ENCODE assay signal across 8 mouse cellular contexts in genomic region chr11:115202316-115202715, GRCm38 (mm10). TPM values are rescaled to one million over a fixed set of nuclear protein-coding genes. Genes with fewer than 3 reads are reported as not detected.
A peak's percentile ranks its signal among the peaks of the same experiment; 100 is the strongest.
DNase-seq lines count a peak whose midpoint lies in the region; TF ChIP-seq lines count a peak whose summit lies in the region.

No protein-coding gene starts in this region.

- H3K9ac ChIP-seq in liver, adult 2 months (ENCODE audit: low read depth, low read length), result no peak overlapping the region

- no peak overlapping the region for H3K4me3 ChIP-seq in liver, adult 2 months (ENCODE audit: insufficient read depth, low read depth, low read length)

- peaks cover 5% of the 10 kb centered on the region; the same call in 1 of the 2 replicates for H3K36me3 ChIP-seq in liver, adult 2 months (ENCODE audit: control insufficient read depth, insufficient read depth, low read length)

- no peaks in the 10 kb centered on the region for H3K4me1 ChIP-seq in liver, adult 2 months (ENCODE audit: control insufficient read depth, insufficient read depth, low read length)

- no peak for TF ChIP-seq POLR2A in liver, adult 2 months (IDR thresholded peaks at IDR 0.05; ENCODE audit: extremely low read depth, insufficient read depth, low read length)

- H3K27ac ChIP-seq in liver, adult 2 months (replicated peaks; ENCODE audit: insufficient read depth, low read depth, low read length), result no peak overlapping the region

- WGBS in liver, adult 2 months, result 20% methylated on average over 12 of the region's 12 CpGs

- peak; percentile 98 for TF ChIP-seq CTCF in liver, adult 2 months (IDR thresholded peaks at IDR 0.05; ENCODE audit: low read depth, low read length)

- no peaks in the 10 kb centered on the region for H3K27me3 ChIP-seq in liver, adult 2 months (ENCODE audit: control insufficient read depth, insufficient read depth, low read length)

- H3K79me2 ChIP-seq in liver, adult 2 months (ENCODE audit: control insufficient read depth, insufficient read depth, low read length), result no peaks in the 10 kb centered on the region

- DNase-seq in left cerebral cortex, adult 18-20 months (ENCODE audit: low spot score in 2 of 2), result peak; percentile 80 to 85
- DNase-seq in left cerebral cortex, adult 11 months (ENCODE audit: low spot score), result no peak
- peak; percentile 81 for DNase-seq in embryo, embryonic 9.5 days (ENCODE audit: extremely low spot score)
- DNase-seq in heart, adult 18-20 months, result peak; percentile 73 to 87
- peak; percentile 61 to 82 for DNase-seq in kidney, adult 8-10 months
- no peak for DNase-seq in liver, adult 2 months (ENCODE audit: extremely low read depth, low read depth, low spot score)
- DNase-seq in naive thymus-derived CD4-positive, alpha-beta T cell, adult 2 months (ENCODE audit: low read depth), result peak; percentile 88
- DNase-seq in spleen, postnatal 36 days (ENCODE audit: low spot score in 2 of 2), result peak; percentile 54 to 65

RNA-seq across cellular contexts. Expression of gene Nat9, which starts 14.7 kb away (rescaled TPM):
- 10 to 100 TPM; 24.3 to 30.5 TPM for total RNA-seq in left cerebral cortex, adult 18-20 months (2021)
- 10 to 100 TPM; 20.7 to 25.1 TPM for total RNA-seq in heart, adult 18-20 months (2021)
- total RNA-seq in liver, adult 2 months (2014; rRNA removed), result 42.7 and 43.7 TPM in 2 replicates
- 28.7 and 35.2 TPM in 2 replicates for polyA plus RNA-seq in liver, adult 2 months (2012; rRNA removed)

RNA-seq across cellular contexts. Expression of gene Tmem104, which starts 15.0 kb away (rescaled TPM):
- total RNA-seq in left cerebral cortex, adult 18-20 months (2021), result 10 to 100 TPM; 14.9 to 16.2 TPM
- total RNA-seq in heart, adult 18-20 months (2021), result 10 to 100 TPM; 10.9 to 12.9 TPM
- total RNA-seq in liver, adult 2 months (2014; rRNA removed), result 5.3 and 8.1 TPM in 2 replicates
- 8.7 and 9.1 TPM in 2 replicates for polyA plus RNA-seq in liver, adult 2 months (2012; rRNA removed)

RNA-seq across cellular contexts. Expression of gene Slc9a3r1, which starts 39.2 kb away (rescaled TPM):
- total RNA-seq in left cerebral cortex, adult 18-20 months (2021), result 10 to 100 TPM; 60.9 to 68.1 TPM
- 1 to 10 TPM; 7.7 to 9.1 TPM for total RNA-seq in heart, adult 18-20 months (2021)
- total RNA-seq in liver, adult 2 months (2014; rRNA removed), result 113 and 117 TPM in 2 replicates
- 130 and 177 TPM in 2 replicates for polyA plus RNA-seq in liver, adult 2 months (2012; rRNA removed)

Comparison
In these comparisons a context has a peak if more than half of its experiments do, and no peak if none do; other contexts are left out.
1. DNase-seq: peak in left cerebral cortex, adult 18-20 months (2 of 2), embryo, embryonic 9.5 days (single experiment), heart, adult 18-20 months (2 of 2), kidney, adult 8-10 months (2 of 2), naive thymus-derived CD4-positive, alpha-beta T cell, adult 2 months (single experiment) and spleen, postnatal 36 days (2 of 2); none in left cerebral cortex, adult 11 months (single experiment) and liver, adult 2 months (single experiment).
2. RNA of gene Slc9a3r1, which starts 39.2 kb away (total RNA-seq): 113 to 117 TPM in liver, adult 2 months and 60.9 to 68.1 TPM in left cerebral cortex, adult 18-20 months; 7.7 to 9.1 TPM in heart, adult 18-20 months; every median in the first group is over 4 times any median in the second.